Mouse (Mus musculus): Measurements from ENCODE around the gene Dars2. TPM values are rescaled to one million over a fixed set of nuclear protein-coding genes. Genes with fewer than 3 reads are reported as not detected.
"Not testable (repeated sequence)": the region's sequence is repeated elsewhere in the genome, so short reads cannot be mapped to it uniquely, and the experiment has no call there.

Dars2 gene
- total RNA-seq, 2 experiments from 2014 or later: 27.2 to 34.2 TPM

DNA sequence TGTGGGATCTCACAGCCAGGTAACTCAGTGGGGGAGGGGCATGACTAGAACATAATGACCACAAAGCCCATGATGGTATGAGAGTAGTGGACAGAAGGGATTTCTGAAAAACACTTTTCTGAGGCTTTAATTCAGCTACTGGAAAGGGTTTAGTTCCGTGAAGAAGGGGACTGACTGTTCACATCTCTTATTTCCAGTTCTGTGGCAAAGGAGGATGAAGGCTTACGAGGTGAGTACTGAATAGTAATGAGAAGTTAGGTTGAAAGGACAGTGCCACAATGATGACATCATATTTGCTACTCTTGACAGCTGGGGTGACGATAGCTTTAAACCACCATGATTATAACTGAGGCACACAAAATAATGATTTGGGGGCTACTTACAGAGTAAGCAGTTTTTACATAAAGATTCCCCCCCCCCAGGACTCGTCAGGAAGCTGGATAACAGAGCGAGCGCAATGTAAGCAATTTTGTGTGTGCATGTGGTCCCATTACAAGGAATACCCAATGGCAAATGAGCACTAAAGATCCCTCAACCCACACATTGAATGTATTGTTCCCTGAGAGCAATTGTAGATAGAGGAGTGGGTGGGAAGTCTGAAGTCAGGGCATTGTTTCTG lies 34.6 kb downstream of the Dars2 start:
- no peak for DNase-seq

DNA sequence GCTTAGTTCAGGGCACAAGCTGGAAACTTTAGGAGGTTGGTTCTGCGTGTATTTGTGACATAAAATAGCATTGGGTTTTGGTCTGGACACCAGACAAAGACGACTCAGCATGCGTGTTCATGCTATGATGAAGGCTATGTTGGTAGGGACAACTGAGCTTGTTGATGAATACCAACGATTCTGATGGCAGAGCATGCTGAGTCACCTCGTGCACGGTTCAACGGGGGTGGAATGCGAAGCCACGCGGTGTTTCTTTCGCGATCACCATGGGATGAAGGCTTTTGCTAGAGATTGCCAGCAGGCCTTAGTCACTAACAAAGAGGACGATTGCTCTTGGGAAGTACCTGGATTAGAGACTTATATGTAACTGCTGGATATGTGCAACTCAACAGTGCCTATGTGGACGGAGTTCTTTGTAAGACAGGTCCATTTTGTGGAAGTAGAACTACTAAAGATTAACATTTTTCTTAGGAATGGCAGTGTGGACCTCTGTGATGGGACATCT lies 35.1 kb downstream of the Dars2 start:
- DNase-seq: peak; percentile 40 to 44

DNA sequence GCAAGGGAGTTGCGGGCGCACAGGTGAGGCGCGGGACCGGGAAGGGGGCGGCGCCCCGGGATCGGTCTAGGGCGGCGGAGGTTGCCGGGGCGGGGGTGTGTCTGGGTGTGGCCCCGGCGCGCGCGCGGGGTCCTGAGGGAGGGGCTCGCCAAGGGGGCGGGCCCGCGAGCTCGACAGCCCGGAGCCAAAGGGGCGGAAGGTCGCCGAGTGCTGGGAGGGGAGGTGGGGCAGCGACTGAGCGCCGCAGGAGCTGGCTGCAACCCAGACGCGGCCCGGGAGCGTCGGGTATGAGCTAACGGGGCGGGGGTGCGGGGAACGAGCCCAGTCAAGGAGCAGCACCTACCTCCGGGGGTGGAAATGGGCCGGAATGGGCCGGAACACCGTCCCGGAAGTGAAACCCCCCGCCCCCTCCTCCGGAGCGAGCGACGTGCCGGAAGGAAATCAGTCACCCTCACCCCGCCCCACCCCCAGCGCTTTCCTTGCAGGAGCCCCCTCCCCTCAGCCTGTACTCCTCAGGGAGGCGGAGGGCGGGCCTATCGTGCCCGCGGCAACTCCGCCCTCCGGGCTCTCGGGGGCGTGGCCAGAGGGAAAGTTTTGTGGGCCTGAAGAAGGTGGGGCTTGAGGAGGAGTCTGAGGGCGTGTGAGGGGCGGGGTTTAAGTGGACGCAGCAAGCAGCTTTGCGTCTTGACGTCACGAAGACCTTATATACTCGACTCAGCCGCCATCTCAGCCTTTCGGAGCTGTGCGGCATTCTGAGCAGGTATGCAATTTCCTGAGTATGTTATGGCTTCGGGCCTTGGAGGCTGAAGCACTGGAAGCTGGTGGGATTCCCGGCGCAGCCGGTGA lies 35.8 kb downstream of the Dars2 start, which contains the start of gene Zbtb37:
Zbtb37 (minus strand) TSS at position 415 of the 846 bp plus-strand sequence.
- DNase-seq: peak; percentile 98

DNA sequence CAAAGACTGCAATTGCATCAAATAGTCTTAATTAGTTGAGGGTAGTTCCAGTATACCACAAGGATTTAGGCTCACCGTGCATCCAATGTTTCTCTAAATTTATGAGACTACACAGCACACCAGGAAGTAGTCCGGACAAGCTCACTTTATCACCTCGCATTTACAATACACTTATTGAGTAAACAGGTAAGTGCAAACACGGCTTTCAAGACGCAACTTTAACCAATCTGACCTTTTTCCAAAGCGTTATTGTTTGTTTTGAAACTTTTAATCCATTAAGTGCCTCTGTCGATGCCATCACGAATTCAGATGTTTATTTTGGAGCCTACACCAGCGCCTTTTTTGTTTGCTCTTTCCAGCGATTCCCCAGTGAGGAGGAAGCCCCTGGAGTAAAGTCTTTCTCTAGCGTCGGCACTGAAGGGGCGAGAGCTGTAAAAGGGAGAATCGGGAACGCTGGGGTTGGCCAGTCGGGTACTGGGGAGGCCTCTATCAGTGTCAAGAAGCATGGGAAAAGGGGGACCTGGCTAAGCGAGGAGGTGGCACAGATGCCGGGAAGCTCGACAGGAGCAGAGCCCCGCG lies 36.5 kb downstream of the Dars2 start:
- DNase-seq: no peak

DNA sequence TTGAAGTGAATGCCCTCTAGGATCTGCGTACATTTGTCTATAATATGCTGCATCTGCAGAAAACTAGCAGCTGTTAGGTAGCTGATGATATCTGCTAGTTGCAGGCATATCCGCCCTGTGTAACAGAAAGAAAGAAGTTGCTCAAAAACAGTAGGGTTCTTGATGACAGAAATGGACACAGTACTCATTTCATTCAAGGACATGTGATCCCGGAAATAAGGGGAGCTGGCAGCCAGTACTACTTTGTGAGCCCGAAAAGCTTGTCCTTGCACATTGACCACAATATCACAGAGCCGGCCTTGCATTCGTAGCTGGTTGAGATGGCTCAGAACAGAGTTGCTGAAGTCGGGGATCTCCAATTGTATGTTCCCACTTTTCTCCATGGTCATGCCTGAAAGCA lies 38.1 kb downstream of the Dars2 start:
- DNase-seq: peak; percentile 72 to 76

DNA sequence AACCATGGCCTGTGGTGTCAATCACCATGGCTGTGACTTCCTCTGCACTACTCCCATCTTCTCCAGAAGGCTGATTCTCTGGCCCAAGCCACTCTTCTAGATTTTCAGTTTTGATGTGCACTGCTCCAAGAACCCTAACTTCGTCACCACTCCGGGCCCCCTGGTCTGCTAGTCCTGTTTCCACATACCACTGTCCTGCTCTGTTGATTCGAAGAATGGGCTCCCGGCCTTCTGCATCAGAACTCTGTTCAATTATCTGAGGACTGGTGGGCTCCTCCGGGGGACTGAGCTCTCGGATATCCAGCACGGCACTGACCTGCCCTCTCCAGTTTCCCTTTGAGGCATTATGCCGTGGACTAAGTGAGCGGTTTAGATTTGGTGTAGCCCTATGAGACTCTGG lies 38.6 kb downstream of the Dars2 start:
- no peak for DNase-seq

DNA sequence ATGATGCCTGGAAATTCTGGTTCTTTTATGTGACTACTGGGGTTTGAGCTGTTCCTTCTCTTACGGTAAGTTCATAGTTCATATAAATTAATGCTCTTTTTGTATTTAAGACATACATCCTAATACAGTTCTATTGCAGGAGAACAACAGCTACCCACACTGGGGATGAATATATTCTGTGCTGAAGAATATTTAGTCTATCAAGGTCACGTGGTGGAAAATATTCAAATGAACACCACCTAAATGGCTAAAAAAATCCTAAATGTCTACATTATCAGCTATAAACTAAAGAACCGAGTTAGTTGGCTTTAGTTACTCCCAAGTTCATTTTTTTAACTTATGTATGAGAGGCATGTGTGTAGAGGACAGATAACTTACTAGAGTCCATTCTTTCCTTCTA lies 40.4 kb downstream of the Dars2 start:
- no peak for DNase-seq

DNA sequence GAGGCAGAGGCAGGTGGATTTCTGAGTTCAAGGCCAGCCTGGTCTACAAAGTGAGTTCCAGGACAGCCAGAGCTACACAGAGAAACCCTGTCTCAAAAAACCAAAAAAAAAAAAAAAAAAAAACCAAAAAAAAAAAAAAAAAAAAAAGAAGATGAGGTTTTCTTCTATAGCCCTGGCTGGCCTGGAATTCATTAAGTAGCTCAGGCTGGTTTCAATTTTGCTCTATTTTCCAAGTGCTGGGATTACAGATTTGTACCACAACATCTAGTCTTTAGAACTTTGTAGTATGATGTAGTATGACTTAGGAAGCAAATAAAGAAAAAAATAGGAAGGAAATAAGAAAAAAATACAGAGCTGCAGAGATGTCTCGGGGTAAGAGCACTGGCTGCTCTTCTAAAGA lies 42.0 kb downstream of the Dars2 start:
- DNase-seq: not testable (repeated sequence)

DNA sequence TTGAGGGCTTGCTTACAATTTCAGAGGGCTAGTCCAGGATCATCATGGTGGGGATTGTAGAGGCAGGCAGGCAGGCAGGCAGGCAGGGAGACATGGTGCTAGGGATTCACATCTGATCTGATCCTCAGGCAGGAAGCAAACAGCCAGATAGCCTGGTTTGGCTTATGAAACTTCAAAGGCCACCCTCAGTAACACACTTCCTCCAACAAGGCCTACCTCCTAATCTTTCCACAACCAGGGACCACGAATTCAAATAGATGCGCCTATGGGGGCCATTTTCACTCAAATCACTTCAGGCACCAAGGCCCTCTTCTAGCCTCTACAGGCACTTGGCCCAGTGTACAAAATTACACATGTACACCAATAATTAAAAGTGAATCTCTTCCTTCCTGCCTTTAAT lies 43.3 kb downstream of the Dars2 start:
- no peak for DNase-seq

DNA sequence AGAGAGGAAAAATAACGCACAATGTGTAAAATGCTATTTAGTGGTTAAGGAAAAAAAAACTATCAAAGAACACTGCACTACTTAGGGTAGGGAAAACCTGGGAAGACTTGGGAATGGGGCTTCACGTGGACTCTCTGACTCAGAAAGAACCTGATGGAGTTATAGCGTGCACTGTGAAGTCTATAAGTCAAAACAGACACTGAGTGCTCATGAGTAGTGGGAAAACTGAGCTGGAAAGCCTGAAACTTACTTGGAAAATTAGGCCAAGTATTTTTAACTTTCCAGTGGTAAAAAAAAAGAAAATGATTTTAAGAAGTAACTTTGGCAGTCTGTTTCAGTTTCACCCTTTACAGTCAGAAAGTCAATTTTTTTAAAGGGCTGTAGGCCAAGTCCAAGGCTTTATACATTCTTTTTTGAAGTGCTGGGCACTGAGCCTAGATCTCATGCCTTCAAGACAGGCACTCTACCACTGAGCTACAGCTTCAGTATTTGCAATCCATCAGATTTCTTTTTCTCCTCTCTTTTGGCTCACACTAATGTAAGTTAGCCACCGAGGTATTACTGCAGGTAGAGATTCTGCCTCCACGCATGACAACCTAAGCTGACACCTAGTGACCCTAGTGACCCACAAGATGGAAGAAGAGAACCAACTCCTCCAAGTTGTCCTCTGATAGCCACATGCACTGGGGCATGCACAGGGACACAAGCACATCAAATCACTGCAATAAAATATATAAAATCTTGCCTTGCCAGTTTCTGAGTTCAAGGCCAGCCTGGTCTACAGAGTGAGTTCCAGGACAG lies 44.8 kb downstream of the Dars2 start:
- no peak for DNase-seq

DNA sequence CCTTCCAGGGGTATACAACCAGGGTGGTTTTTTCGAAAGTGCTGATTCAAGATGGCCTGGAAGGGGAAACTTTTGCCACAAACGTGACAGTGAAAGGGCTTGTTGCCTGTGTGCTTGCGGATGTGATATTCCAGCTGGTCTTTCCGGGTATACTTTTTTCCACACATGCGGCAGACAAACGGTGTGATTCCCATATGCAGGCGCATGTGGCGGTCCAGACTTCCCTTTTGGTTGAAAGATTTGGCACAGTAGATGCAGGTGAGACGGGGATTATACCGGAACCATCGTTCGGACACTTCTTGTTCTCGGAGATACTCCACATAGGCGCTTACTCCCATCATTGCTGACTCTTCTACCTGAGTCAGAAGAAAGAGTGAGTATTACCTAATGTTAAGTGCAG lies 50.4 kb downstream of the Dars2 start:
- no peak for DNase-seq

DNA sequence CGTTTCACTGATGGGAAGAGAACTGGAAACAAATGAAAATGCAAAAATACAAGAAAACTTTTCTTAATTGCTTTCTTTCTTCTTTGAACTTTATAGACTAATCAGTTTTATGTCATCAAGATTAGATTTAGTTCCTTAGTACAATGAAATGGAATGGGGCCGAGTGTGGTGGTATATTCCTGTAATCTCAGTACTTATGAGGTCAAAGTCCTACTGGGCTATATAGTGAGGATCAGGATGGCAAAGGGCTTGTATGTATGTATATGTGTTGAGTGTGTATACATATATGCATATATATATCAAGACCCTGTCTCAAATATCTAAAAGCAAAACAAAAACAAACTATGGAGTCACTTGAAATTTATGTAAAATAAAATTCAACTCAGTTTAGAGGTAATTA lies 54.1 kb downstream of the Dars2 start:
- no peak for DNase-seq

DNA sequence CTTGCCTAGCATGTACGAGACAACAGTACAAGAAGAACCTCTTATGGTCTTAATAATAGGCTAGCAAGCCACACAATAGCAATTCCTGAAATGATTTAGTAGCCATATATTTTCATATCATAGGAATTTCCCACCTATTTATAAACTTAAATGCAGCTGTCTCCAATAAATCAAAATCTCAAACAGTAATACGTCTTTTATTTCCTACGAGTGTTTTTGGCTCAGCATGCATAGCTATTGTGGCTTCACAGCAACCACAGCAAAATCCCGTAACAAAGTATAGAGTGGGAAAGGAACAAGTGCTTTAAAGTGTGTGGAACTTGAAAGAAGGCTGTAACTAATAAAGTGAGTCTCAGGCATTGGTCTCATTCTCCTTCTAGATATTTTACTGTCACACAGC lies 60.0 kb downstream of the Dars2 start:
- DNase-seq: no peak

DNA sequence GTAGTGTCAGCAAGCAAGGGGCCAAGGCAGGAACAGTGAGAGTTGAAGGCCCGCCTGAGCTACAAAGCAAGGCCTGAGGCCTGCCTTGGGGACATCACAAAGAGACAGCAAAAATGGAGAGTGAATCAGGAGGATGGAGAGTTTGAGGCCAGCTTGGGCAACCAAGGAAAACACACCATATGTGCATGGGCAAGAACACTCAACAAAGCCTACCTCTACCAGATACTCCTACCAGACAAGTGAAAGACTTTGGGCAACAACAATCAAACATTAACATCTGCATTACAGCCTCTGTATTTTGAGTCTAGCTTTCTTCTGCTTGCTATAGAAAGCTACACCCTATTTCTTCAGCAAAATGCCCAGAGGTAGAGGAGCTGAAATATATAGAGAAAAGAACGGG lies 62.4 kb downstream of the Dars2 start:
- DNase-seq: no peak

DNA sequence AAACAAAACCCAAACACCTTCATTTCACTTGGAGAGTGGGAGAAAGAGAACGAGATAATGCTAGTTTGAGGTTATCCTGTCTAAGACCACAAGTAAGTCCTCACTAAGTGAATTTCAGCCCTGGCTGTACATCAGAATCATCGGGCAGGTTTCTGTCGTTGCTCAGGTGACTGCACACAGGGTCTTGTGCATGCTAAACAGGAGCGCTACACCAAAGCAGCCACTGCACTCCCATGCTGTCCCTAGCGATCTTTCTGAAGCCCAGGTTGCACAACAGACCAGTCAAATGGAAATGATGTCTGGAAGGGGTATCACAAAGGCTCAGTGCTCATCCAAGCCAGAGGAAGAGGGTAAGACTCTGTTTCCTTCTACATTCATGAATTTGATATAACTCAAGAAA lies 64.0 kb downstream of the Dars2 start:
- no peak for DNase-seq

DNA sequence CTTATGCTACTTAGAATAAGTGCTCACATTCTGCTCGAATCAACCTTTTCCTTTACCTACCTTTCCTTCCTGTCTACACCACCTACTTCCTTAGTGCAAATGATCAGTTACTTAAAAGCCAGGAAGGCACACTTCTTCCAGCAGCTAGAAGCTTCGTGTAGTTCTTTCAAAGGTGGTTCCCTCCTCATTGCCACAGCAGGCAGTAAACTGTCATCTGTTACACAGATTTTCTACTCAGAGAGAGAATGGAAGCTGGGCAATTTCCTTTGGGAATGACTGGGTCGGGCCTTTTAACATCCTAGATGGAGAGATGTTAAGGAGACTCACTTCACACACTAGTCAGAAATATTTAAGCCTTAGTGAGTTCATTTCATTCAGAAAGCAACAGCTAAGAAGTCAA lies 64.9 kb downstream of the Dars2 start:
- DNase-seq: no peak

DNA sequence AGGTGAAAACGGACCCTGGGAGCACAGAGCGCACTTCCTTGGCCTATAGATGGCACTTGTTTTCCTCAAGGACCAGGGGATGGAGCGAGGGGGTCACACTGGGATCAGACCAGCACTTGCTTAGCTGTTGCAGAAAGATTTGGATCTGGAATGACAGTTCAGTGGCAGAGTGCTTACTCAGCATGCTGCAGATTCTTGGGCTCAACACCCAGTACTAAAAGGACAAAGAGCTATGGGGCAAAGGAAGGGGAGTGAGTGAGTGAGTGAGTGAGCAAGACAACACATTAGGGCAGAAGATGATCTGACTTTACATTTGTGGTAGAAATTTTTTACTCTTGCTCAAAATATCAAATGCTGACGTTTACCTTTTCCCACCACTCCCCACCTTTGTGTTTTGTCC lies 65.5 kb downstream of the Dars2 start:
- no peak for DNase-seq

DNA sequence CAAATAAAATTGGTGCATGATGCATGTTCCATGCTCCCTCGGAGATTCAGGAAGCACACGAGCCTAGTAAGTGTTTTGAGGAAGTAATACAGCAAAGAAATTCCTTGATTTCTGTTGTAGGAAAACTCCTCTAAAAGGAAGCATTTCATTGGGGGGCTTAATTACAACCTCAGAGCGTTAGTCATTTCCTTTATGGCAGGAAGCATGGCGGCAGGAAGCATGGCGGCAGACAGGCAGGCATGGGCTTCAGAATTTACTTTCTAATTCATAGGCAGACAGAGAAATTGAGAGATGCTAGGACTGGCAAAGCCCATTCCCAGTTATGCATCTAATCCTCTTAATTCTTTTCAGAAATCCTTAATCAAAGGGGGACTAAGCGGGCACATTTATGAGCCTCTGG lies 76.6 kb downstream of the Dars2 start:
- DNase-seq: no peak
